Mouse (Mus musculus): ENCODE measurements around the gene Fam193b. TPM values are rescaled to one million over a fixed set of nuclear protein-coding genes. Genes with fewer than 3 reads are reported as not detected.
"Not testable (repeated sequence)": the region's sequence is repeated elsewhere in the genome, so short reads cannot be mapped to it uniquely, and the experiment has no call there.

Gene Fam193b
- polyA plus RNA-seq, 1 experiment from 2014 or later: 50.0 TPM

- H3K27ac ChIP-seq (replicated peaks; ENCODE audit: low read depth, low read length); H3K4me3 ChIP-seq (replicated peaks; ENCODE audit: low read depth, low read length); H3K9ac ChIP-seq (replicated peaks; ENCODE audit: low read length); H3K4me1 ChIP-seq (ENCODE audit: control insufficient read depth, insufficient read depth, low read length); H3K9me3 ChIP-seq (ENCODE audit: control insufficient read depth, low read length); DNase-seq; ATAC-seq (ENCODE audit: low FRiP score, low TSS enrichment); H3K27me3 ChIP-seq (ENCODE audit: control insufficient read depth, insufficient read depth, low read length); H3K36me3 ChIP-seq (ENCODE audit: control insufficient read depth, insufficient read depth, low read length); H3K4me2 ChIP-seq (ENCODE audit: low read length): not testable (repeated sequence)
- 88% methylated on average over 7 of the region's 7 CpGs for WGBS
Measured at GRCm38 (mm10) chr13:55576872-55577271, 6.0 kb upstream of the Fam193b start.

GRCm38 (mm10) chr13:55575932-55576331, 5.0 kb upstream of the Fam193b start:
- Histone ChIP-seq H3K27ac (replicated peaks; ENCODE audit: low read depth, low read length) (no peak overlapping the region), H3K36me3 (ENCODE audit: control insufficient read depth, insufficient read depth, low read length) (no peaks in the 10 kb centered on the region), H3K4me2 (ENCODE audit: low read length) (no peak overlapping the region), H3K9me3 (ENCODE audit: control insufficient read depth, low read length) (no peaks in the 10 kb centered on the region), H3K4me1 (ENCODE audit: control insufficient read depth, insufficient read depth, low read length) (peaks cover 10% of the 10 kb centered on the region; the same call in 1 of the 2 replicates), H3K4me3 (replicated peaks; ENCODE audit: low read depth, low read length) (no peak overlapping the region), H3K27me3 (ENCODE audit: control insufficient read depth, insufficient read depth, low read length) (no peaks in the 10 kb centered on the region), H3K9ac (replicated peaks; ENCODE audit: low read length) (no peak overlapping the region)
- ATAC-seq (ENCODE audit: low FRiP score, low TSS enrichment) (no peak), DNase-seq (no peak)
- 70% methylated on average over 5 of the region's 5 CpGs for WGBS

GRCm38 (mm10) chr13:55574321-55574720, 3.4 kb upstream of the Fam193b start:
- Histone ChIP-seq H3K27me3 (ENCODE audit: control insufficient read depth, insufficient read depth, low read length) (no peaks in the 10 kb centered on the region), H3K27ac (replicated peaks; ENCODE audit: low read depth, low read length) (no peak overlapping the region), H3K9ac (replicated peaks; ENCODE audit: low read length) (no peak overlapping the region), H3K9me3 (ENCODE audit: control insufficient read depth, low read length) (no peaks in the 10 kb centered on the region), H3K4me1 (ENCODE audit: control insufficient read depth, insufficient read depth, low read length) (peaks cover 14% of the 10 kb centered on the region), H3K4me3 (replicated peaks; ENCODE audit: low read depth, low read length) (no peak overlapping the region), H3K36me3 (ENCODE audit: control insufficient read depth, insufficient read depth, low read length) (0 out of 2 replicates have a peak, but pooled peaks cover under 1% of the 10 kb centered on the region), H3K4me2 (ENCODE audit: low read length) (no peak overlapping the region)
- WGBS: 77% methylated on average over 5 of the region's 5 CpGs
- ATAC-seq (ENCODE audit: low FRiP score, low TSS enrichment): no peak
- DNase-seq: peak; percentile 49

- no peak within 1 kb of the TSS for H3K4me3 ChIP-seq (replicated peaks; ENCODE audit: low read depth, low read length)
- H3K36me3 ChIP-seq (ENCODE audit: control insufficient read depth, insufficient read depth, low read length): peaks cover 6% of the 10 kb centered on the region; the same call in 1 of the 2 replicates
- H3K9me3 ChIP-seq (ENCODE audit: control insufficient read depth, low read length): no peaks in the 10 kb centered on the region
- no peaks in the 10 kb centered on the region for H3K27me3 ChIP-seq (ENCODE audit: control insufficient read depth, insufficient read depth, low read length)
- peaks cover 21% of the 10 kb centered on the region for H3K4me1 ChIP-seq (ENCODE audit: control insufficient read depth, insufficient read depth, low read length)
- ATAC-seq (ENCODE audit: low FRiP score, low TSS enrichment) (no peak), DNase-seq (no peak)
- no peak within 1 kb of the TSS for H3K27ac ChIP-seq (replicated peaks; ENCODE audit: low read depth, low read length)
- H3K9ac ChIP-seq (replicated peaks; ENCODE audit: low read length): no peak within 1 kb of the TSS
- no peak within 1 kb of the TSS for H3K4me2 ChIP-seq (ENCODE audit: low read length)
- 100% methylated on average over 2 of the region's 2 CpGs for WGBS
Measured at GRCm38 (mm10) chr13:55573432-55573831, 2.5 kb upstream of the Fam193b start, which contains the start of gene Tmed9. TSS of gene Tmed9 (plus strand) at chr13:55573732.

GRCm38 (mm10) chr13:55571977-55572376, 1.1 kb upstream of the Fam193b start:
- Histone ChIP-seq H3K4me3 (replicated peaks; ENCODE audit: low read depth, low read length) (peak overlapping the region; percentile 95; the same call in 1 of the 2 replicates), H3K4me2 (ENCODE audit: low read length) (peak overlapping the region; percentile 83), H3K4me1 (ENCODE audit: control insufficient read depth, insufficient read depth, low read length) (peaks cover 23% of the 10 kb centered on the region), H3K9ac (replicated peaks; ENCODE audit: low read length) (no peak overlapping the region; the same call in 1 of the 2 replicates), H3K9me3 (ENCODE audit: control insufficient read depth, low read length) (no peaks in the 10 kb centered on the region), H3K27me3 (ENCODE audit: control insufficient read depth, insufficient read depth, low read length) (no peaks in the 10 kb centered on the region), H3K36me3 (ENCODE audit: control insufficient read depth, insufficient read depth, low read length) (peaks cover 13% of the 10 kb centered on the region), H3K27ac (replicated peaks; ENCODE audit: low read depth, low read length) (no peak overlapping the region)
- no peak for ATAC-seq (ENCODE audit: low FRiP score, low TSS enrichment)
- WGBS: 87% methylated on average over 2 of the region's 2 CpGs
- no peak for DNase-seq

DNA sequence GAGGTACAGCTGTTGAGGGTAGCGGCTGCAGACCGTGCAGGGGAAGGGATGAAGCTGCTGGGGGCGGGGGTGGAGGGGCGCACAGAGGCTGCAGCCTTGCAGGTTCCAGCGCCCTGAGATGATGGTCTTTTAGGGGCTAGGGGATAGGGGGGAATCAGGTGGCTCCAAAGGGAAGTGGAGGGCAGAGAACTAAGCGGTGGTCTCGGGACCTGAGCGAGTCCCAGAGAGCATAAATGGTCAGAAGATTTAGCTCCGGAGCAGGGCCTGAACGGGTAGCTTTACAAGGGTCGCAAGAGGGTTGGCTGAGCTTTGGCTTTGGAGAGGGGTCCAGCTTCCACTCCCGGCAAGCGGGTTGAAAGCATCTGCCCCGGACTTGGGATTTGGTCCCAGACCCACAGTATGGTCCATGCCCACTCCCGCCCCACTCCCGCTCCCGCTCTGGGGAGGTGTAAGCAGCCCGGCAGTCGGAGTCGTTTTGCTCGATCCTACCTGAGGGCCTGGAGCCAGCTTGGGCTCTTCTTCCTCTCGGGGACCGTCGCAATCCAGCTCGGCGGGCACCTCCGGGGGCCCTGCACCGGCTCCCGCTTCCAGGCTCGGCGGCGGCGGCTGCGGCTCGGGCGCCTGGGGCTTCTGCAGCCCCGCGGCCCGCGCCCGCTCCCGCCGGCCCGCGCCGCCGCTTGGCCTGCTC, 490 bp downstream of the Fam193b start:
- DNase-seq: peak; percentile 65
- Histone ChIP-seq H3K9me3 (ENCODE audit: control insufficient read depth, low read length) (no peaks in the 10 kb centered on the region), H3K4me1 (ENCODE audit: control insufficient read depth, insufficient read depth, low read length) (peaks cover 23% of the 10 kb centered on the region), H3K4me2 (ENCODE audit: low read length) (peak overlapping the region; percentile 83), H3K4me3 (replicated peaks; ENCODE audit: low read depth, low read length) (peak overlapping the region; percentile 95), H3K27me3 (ENCODE audit: control insufficient read depth, insufficient read depth, low read length) (no peaks in the 10 kb centered on the region), H3K36me3 (ENCODE audit: control insufficient read depth, insufficient read depth, low read length) (peaks cover 22% of the 10 kb centered on the region), H3K9ac (replicated peaks; ENCODE audit: low read length) (peak overlapping the region; percentile 96), H3K27ac (replicated peaks; ENCODE audit: low read depth, low read length) (peak overlapping the region; percentile 91)
- under 1% methylated on average over 45 of the region's 47 CpGs for WGBS
- peak; percentile 67 for ATAC-seq (ENCODE audit: low FRiP score, low TSS enrichment)

- no peaks in the 10 kb centered on the region for H3K9me3 ChIP-seq (ENCODE audit: control insufficient read depth, low read length)
- ATAC-seq (ENCODE audit: low FRiP score, low TSS enrichment): no peak
- no peaks in the 10 kb centered on the region for H3K27me3 ChIP-seq (ENCODE audit: control insufficient read depth, insufficient read depth, low read length)
- peak overlapping the region; percentile 91 for H3K27ac ChIP-seq (replicated peaks; ENCODE audit: low read depth, low read length)
- H3K9ac ChIP-seq (replicated peaks; ENCODE audit: low read length): peak overlapping the region; percentile 96
- H3K4me1 ChIP-seq (ENCODE audit: control insufficient read depth, insufficient read depth, low read length): peaks cover 23% of the 10 kb centered on the region
- H3K36me3 ChIP-seq (ENCODE audit: control insufficient read depth, insufficient read depth, low read length): peaks cover 27% of the 10 kb centered on the region
- peak overlapping the region; percentile 95 for H3K4me3 ChIP-seq (replicated peaks; ENCODE audit: low read depth, low read length)
- DNase-seq: peak; percentile 55
- H3K4me2 ChIP-seq (ENCODE audit: low read length): peak overlapping the region; percentile 83
- WGBS: 2% methylated on average over 16 of the region's 16 CpGs
Measured at GRCm38 (mm10) chr13:55569726-55570285, 1.1 kb downstream of the Fam193b start.

DNA sequence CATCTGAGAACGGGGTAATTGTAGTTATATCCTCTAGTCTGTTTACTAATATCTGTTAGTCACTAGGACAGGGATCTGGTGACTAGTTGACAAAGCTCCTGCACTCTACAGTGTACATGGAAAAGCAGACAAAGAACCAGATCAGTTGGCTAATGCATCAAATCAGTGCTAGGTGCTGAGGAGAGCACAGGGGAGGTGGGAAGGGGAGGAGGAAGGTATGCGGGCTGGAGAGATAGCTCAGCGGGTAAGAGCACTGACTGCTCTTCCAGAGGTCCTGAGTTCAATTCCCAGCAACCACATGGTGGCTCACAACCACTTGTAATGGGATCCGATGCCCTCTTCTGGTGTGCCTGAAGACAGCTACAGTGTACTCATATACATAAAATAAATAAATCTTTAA, 2.4 kb downstream of the Fam193b start:
- not testable (repeated sequence) for H3K9me3 ChIP-seq (ENCODE audit: control insufficient read depth, low read length); DNase-seq; H3K4me3 ChIP-seq (replicated peaks; ENCODE audit: low read depth, low read length); H3K27me3 ChIP-seq (ENCODE audit: control insufficient read depth, insufficient read depth, low read length); H3K4me2 ChIP-seq (ENCODE audit: low read length); H3K27ac ChIP-seq (replicated peaks; ENCODE audit: low read depth, low read length); H3K9ac ChIP-seq (replicated peaks; ENCODE audit: low read length); ATAC-seq (ENCODE audit: low FRiP score, low TSS enrichment)
- H3K36me3 ChIP-seq (ENCODE audit: control insufficient read depth, insufficient read depth, low read length): peaks cover 30% of the 10 kb centered on the region
- H3K4me1 ChIP-seq (ENCODE audit: control insufficient read depth, insufficient read depth, low read length): peaks cover 23% of the 10 kb centered on the region
- 90% methylated on average over 4 of the region's 4 CpGs for WGBS

GRCm38 (mm10) chr13:55567949-55568348, 3.0 kb downstream of the Fam193b start:
- Histone ChIP-seq H3K4me2 (ENCODE audit: low read length) (no peak overlapping the region), H3K36me3 (ENCODE audit: control insufficient read depth, insufficient read depth, low read length) (peaks cover 35% of the 10 kb centered on the region), H3K4me3 (replicated peaks; ENCODE audit: low read depth, low read length) (no peak overlapping the region), H3K27me3 (ENCODE audit: control insufficient read depth, insufficient read depth, low read length) (no peaks in the 10 kb centered on the region), H3K27ac (replicated peaks; ENCODE audit: low read depth, low read length) (no peak overlapping the region), H3K4me1 (ENCODE audit: control insufficient read depth, insufficient read depth, low read length) (peaks cover 23% of the 10 kb centered on the region), H3K9ac (replicated peaks; ENCODE audit: low read length) (no peak overlapping the region), H3K9me3 (ENCODE audit: control insufficient read depth, low read length) (no peaks in the 10 kb centered on the region)
- 87% methylated on average over 2 of the region's 2 CpGs for WGBS
- ATAC-seq (ENCODE audit: low FRiP score, low TSS enrichment) (no peak), DNase-seq (no peak)
